Mouse (Mus musculus): ENCODE measurements around the gene Rpl13. TPM values are rescaled to one million over a fixed set of nuclear protein-coding genes. Genes with fewer than 3 reads are reported as not detected.

The Rpl13 gene
- polyA plus RNA-seq, 1 experiment = 3,059 TPM

GRCm38 (mm10) chr8:123065214-123066100 is 36.7 kb upstream of the Rpl13 start:
- Histone ChIP-seq H3K79me2 (ENCODE audit: control insufficient read depth, insufficient read depth) (peaks cover 29% of the 10 kb centered on the region), H3K4me3 (peak overlapping the region; percentile 75), H3K4me2 (ENCODE audit: low read depth) (peak overlapping the region; percentile 93), H3ac (ENCODE audit: control insufficient read depth, insufficient read length) (peak overlapping the region; percentile 71), H3K36me3 (ENCODE audit: control insufficient read depth, insufficient read depth) (no peaks in the 10 kb centered on the region), H3K27me3 (ENCODE audit: control insufficient read depth, insufficient read depth, insufficient read length) (no peaks in the 10 kb centered on the region)
- peak; percentile 93 for TF ChIP-seq POLR2AphosphoS2 (IDR thresholded peaks at IDR 0.05; ENCODE audit: insufficient read length, low read depth)
- peak; percentile 82 for TF ChIP-seq POLR2A (IDR thresholded peaks at IDR 0.05; ENCODE audit: insufficient read length, low read depth)
- no peak for TF ChIP-seq MAX (IDR thresholded peaks at IDR 0.05; ENCODE audit: low read depth)
- TF ChIP-seq E2F4 (IDR thresholded peaks at IDR 0.05; ENCODE audit: insufficient read depth) = no peak

GRCm38 (mm10) chr8:123066101-123066683 is 36.0 kb upstream of the Rpl13 start:
- Histone ChIP-seq H3K27me3 (ENCODE audit: control insufficient read depth, insufficient read depth, insufficient read length) (no peaks in the 10 kb centered on the region), H3K36me3 (ENCODE audit: control insufficient read depth, insufficient read depth) (no peaks in the 10 kb centered on the region)

GRCm38 (mm10) chr8:123071176-123071575 is 31.0 kb upstream of the Rpl13 start:
- peaks cover 23% of the 10 kb centered on the region for H3K79me2 ChIP-seq (ENCODE audit: control insufficient read depth, insufficient read depth)
- H3K27me3 ChIP-seq (ENCODE audit: control insufficient read depth, insufficient read depth, insufficient read length) = no peaks in the 10 kb centered on the region
- H3K36me3 ChIP-seq (ENCODE audit: control insufficient read depth, insufficient read depth) = no peaks in the 10 kb centered on the region
- H3ac ChIP-seq (ENCODE audit: control insufficient read depth, insufficient read length) = no peak overlapping the region
- TF ChIP-seq SRF (IDR thresholded peaks at IDR 0.05; ENCODE audit: control insufficient read depth, insufficient read length, low read depth) (no peak), CEBPB (IDR thresholded peaks at IDR 0.05; ENCODE audit: insufficient read depth, poor library complexity, severe bottlenecking) (no peak), MYOG (IDR thresholded peaks at IDR 0.05; ENCODE audit: control insufficient read depth in 1 of 3, insufficient read depth in 1 of 3, insufficient read length in 2 of 3, low read depth in 2 of 3) (no peak), TCF3 (IDR thresholded peaks at IDR 0.05; ENCODE audit: insufficient read length, low read depth) (no peak), TCF12 (IDR thresholded peaks at IDR 0.05; ENCODE audit: insufficient read depth, poor library complexity, severe bottlenecking) (no peak), POLR2A (IDR thresholded peaks at IDR 0.05; ENCODE audit: insufficient read length, low read depth) (no peak), E2F4 (IDR thresholded peaks at IDR 0.05; ENCODE audit: insufficient read depth) (no peak), MAX (IDR thresholded peaks at IDR 0.05; ENCODE audit: low read depth) (no peak), USF1 (IDR thresholded peaks at IDR 0.05; ENCODE audit: low read depth) (no peak), REST (IDR thresholded peaks at IDR 0.05; ENCODE audit: insufficient read depth, insufficient read length) (no peak), MYOD1 (IDR thresholded peaks at IDR 0.05; ENCODE audit: control insufficient read depth in 1 of 3, insufficient read length in 2 of 3, low read depth in 2 of 3) (no peak), POLR2AphosphoS2 (IDR thresholded peaks at IDR 0.05; ENCODE audit: insufficient read length, low read depth) (no peak)
- H3K4me3 ChIP-seq = no peak overlapping the region
- no peak overlapping the region for H3K4me2 ChIP-seq (ENCODE audit: low read depth)

More at GRCm38 (mm10) chr8:123066101-123066683, 36.0 kb upstream of the Rpl13 start:
- Histone ChIP-seq H3K79me2 (ENCODE audit: control insufficient read depth, insufficient read depth) (peaks cover 29% of the 10 kb centered on the region), H3K4me3 (peak overlapping the region; percentile 75), H3K4me2 (ENCODE audit: low read depth) (peak overlapping the region; percentile 90), H3ac (ENCODE audit: control insufficient read depth, insufficient read length) (peak overlapping the region; percentile 71)
- no peak for TF ChIP-seq TCF12 (IDR thresholded peaks at IDR 0.05; ENCODE audit: insufficient read depth, poor library complexity, severe bottlenecking)
- no peak for TF ChIP-seq CEBPB (IDR thresholded peaks at IDR 0.05; ENCODE audit: insufficient read depth, poor library complexity, severe bottlenecking)
- TF ChIP-seq POLR2AphosphoS2 (IDR thresholded peaks at IDR 0.05; ENCODE audit: insufficient read length, low read depth) = no peak
- TF ChIP-seq USF1 (IDR thresholded peaks at IDR 0.05; ENCODE audit: low read depth) = no peak
- TF ChIP-seq SRF (IDR thresholded peaks at IDR 0.05; ENCODE audit: control insufficient read depth, insufficient read length, low read depth) = no peak
- TF ChIP-seq MYOG (IDR thresholded peaks at IDR 0.05; ENCODE audit: control insufficient read depth in 1 of 3, insufficient read depth in 1 of 3, insufficient read length in 2 of 3, low read depth in 2 of 3) = no peak
- TF ChIP-seq REST (IDR thresholded peaks at IDR 0.05; ENCODE audit: insufficient read depth, insufficient read length) = no peak
- TF ChIP-seq E2F4 (IDR thresholded peaks at IDR 0.05; ENCODE audit: insufficient read depth) = no peak
- TF ChIP-seq POLR2A (IDR thresholded peaks at IDR 0.05; ENCODE audit: insufficient read length, low read depth) = no peak
- TF ChIP-seq MAX (IDR thresholded peaks at IDR 0.05; ENCODE audit: low read depth) = no peak

- no peak overlapping the region for H3K4me3 ChIP-seq
- H3K36me3 ChIP-seq (ENCODE audit: control insufficient read depth, insufficient read depth) = peaks cover 23% of the 10 kb centered on the region
- H3K4me2 ChIP-seq (ENCODE audit: low read depth) = no peak overlapping the region
- TF ChIP-seq E2F4 (IDR thresholded peaks at IDR 0.05; ENCODE audit: insufficient read depth) (no peak), POLR2A (IDR thresholded peaks at IDR 0.05; ENCODE audit: insufficient read length, low read depth) (no peak), SRF (IDR thresholded peaks at IDR 0.05; ENCODE audit: control insufficient read depth, insufficient read length, low read depth) (no peak), MYOD1 (IDR thresholded peaks at IDR 0.05; ENCODE audit: control insufficient read depth in 1 of 3, insufficient read length in 2 of 3, low read depth in 2 of 3) (no peak), TCF3 (IDR thresholded peaks at IDR 0.05; ENCODE audit: insufficient read length, low read depth) (no peak), MYOG (IDR thresholded peaks at IDR 0.05; ENCODE audit: control insufficient read depth in 1 of 3, insufficient read depth in 1 of 3, insufficient read length in 2 of 3, low read depth in 2 of 3) (no peak), MAX (IDR thresholded peaks at IDR 0.05; ENCODE audit: low read depth) (no peak), REST (IDR thresholded peaks at IDR 0.05; ENCODE audit: insufficient read depth, insufficient read length) (no peak), TCF12 (IDR thresholded peaks at IDR 0.05; ENCODE audit: insufficient read depth, poor library complexity, severe bottlenecking) (no peak), CEBPB (IDR thresholded peaks at IDR 0.05; ENCODE audit: insufficient read depth, poor library complexity, severe bottlenecking) (no peak), POLR2AphosphoS2 (IDR thresholded peaks at IDR 0.05; ENCODE audit: insufficient read length, low read depth) (no peak), USF1 (IDR thresholded peaks at IDR 0.05; ENCODE audit: low read depth) (no peak)
- H3K27me3 ChIP-seq (ENCODE audit: control insufficient read depth, insufficient read depth, insufficient read length) = no peaks in the 10 kb centered on the region
- no peaks in the 10 kb centered on the region for H3K79me2 ChIP-seq (ENCODE audit: control insufficient read depth, insufficient read depth)
- no peak overlapping the region for H3ac ChIP-seq (ENCODE audit: control insufficient read depth, insufficient read length)
These were observed 24.9 kb upstream of the Rpl13 start for GRCm38 (mm10) chr8:123077213-123077612.
